Mouse (Mus musculus): Measurements from ENCODE around the gene Meaf6. TPM values are rescaled to one million over a fixed set of nuclear protein-coding genes. Genes with fewer than 3 reads are reported as not detected.

Gene Meaf6
- total RNA-seq, 2 experiments from 2014 or later: 7.6 to 10.5 TPM

Other genes with a start within 250 kb of the Meaf6 start
- 1 to 10 TPM; 6.1 to 9.4 TPM for gene Yrdc, start 234.5 kb upstream of the Meaf6 start, total RNA-seq (2021)
- 10 to 100 TPM; 19.6 to 20.4 TPM for gene 1110065P20Rik, start 233.9 kb upstream of the Meaf6 start, total RNA-seq (2021)
- gene Maneal, start 223.0 kb upstream of the Meaf6 start, total RNA-seq (2021): under 1 TPM; 0.39 to 0.43 TPM
- not detected for gene Epha10, start 204.2 kb upstream of the Meaf6 start, total RNA-seq (2021)
- 1 to 10 TPM; 5.9 to 6.0 TPM for gene 9930104L06Rik, start 148.1 kb upstream of the Meaf6 start, total RNA-seq (2021)
- gene Cdca8, start 145.8 kb upstream of the Meaf6 start, total RNA-seq (2021): 1 to 10 TPM in 1 of 2 experiments, under 1 TPM in 1; 0.64 to 1.0 TPM
- gene Rspo1, start 98.7 kb upstream of the Meaf6 start, total RNA-seq (2021): under 1 TPM in 1 of 2 experiments, not detected in 1; 0.49 TPM
- 10 to 100 TPM; 21.3 to 31.4 TPM for gene Gnl2, start 68.5 kb upstream of the Meaf6 start, total RNA-seq (2021)
- gene Dnali1, start 19.4 kb upstream of the Meaf6 start, total RNA-seq (2021): not detected
- 1 to 10 TPM; 3.5 to 4.1 TPM for gene Snip1, start 18.5 kb upstream of the Meaf6 start, total RNA-seq (2021)
- gene Zc3h12a, start 42.7 kb downstream of the Meaf6 start, total RNA-seq (2021): 1 to 10 TPM; 1.9 to 3.0 TPM